Mouse (Mus musculus) MEL (cell line): ENCODE results near the gene Apc2. TPM values are rescaled to one million over a fixed set of nuclear protein-coding genes. Genes with fewer than 3 reads are reported as not detected.
A peak's percentile ranks its signal among the peaks of the same experiment; 100 is the strongest.

Source experiments
- DNase-seq: peaks from one replicate; pipeline ENCODE4 v3.0.0; 2011; ENCODE audit warnings: low read depth, low spot score
- H3K27ac ChIP-seq: 2 replicates; pipeline ENCODE4 v1.5.1; 2012; ENCODE audit warnings: low read depth, mild to moderate bottlenecking, control low read depth, low read length, moderate library complexity; ENCODE audit not compliant: control insufficient read depth
- H3K27me3 ChIP-seq, 2 experiments: fragments of 150-350 bp in 1 of 2; sonication (generic) in 1 of 2; 2 replicates each; pipeline ENCODE4 v1.6.1; 2012; ENCODE audit warnings: low read length in 2 of 2, mild to moderate bottlenecking in 2 of 2, improper control_type of control experiment in 1 of 2, moderate library complexity in 1 of 2; ENCODE audit not compliant: insufficient read depth in 2 of 2, control insufficient read depth in 1 of 2
- H3K36me3 ChIP-seq, 2 experiments: 2 replicates each; pipeline ENCODE4 v1.6.1; 2012 to 2014; ENCODE audit warnings: low read length in 2 of 2, improper control_type of control experiment in 1 of 2, inconsistent platforms in 1 of 2, mild to moderate bottlenecking in 1 of 2; ENCODE audit not compliant: insufficient read depth in 2 of 2, control insufficient read depth in 1 of 2
- H3K4me1 ChIP-seq, 2 experiments: fragments of 150-350 bp in 1 of 2; sonication (generic) in 1 of 2; 2 replicates each; pipeline ENCODE4 v1.6.1; 2012; ENCODE audit warnings: low read length in 2 of 2, improper control_type of control experiment in 1 of 2, mild to moderate bottlenecking in 1 of 2; ENCODE audit not compliant: insufficient read depth in 2 of 2, control insufficient read depth in 1 of 2
- H3K4me3 ChIP-seq, 2 experiments: fragments of 150-350 bp in 1 of 2; sonication (generic) in 1 of 2; 2 replicates each; pipeline ENCODE4 v1.5.1; 2012; ENCODE audit warnings: low read depth in 2 of 2, low read length in 2 of 2, mild to moderate bottlenecking in 2 of 2, moderate library complexity in 2 of 2, control low read depth in 1 of 2, improper control_type of control experiment in 1 of 2; ENCODE audit not compliant: control insufficient read depth in 1 of 2, insufficient read depth in 1 of 2
- H3K79me2 ChIP-seq: 2 replicates; pipeline ENCODE4 v1.6.1; 2012; ENCODE audit warnings: mild to moderate bottlenecking, low read length, moderate library complexity; ENCODE audit not compliant: control insufficient read depth, poor library complexity, insufficient read depth
- H3K9ac ChIP-seq: 2 replicates; pipeline ENCODE4 v1.6.1; 2012; ENCODE audit warnings: low read depth, mild to moderate bottlenecking, control low read depth, low read length, moderate library complexity; ENCODE audit not compliant: control insufficient read depth, poor library complexity, severe bottlenecking
- H3K9me3 ChIP-seq: fragments of 150-350 bp; sonication (generic); replicated peaks from 2 replicates; pipeline ENCODE4 v1.6.1; 2012; ENCODE audit warnings: mild to moderate bottlenecking, low read length, improper control_type of control experiment, moderate library complexity; ENCODE audit not compliant: insufficient read depth
- BHLHE40 ChIP-seq: IDR thresholded peaks from 2 replicates; pipeline ENCODE4 v1.6.1; 2012; ENCODE audit warnings: low read depth, mild to moderate bottlenecking, inconsistent platforms, low read length, improper control_type of control experiment, borderline replicate concordance
- E2F4 ChIP-seq: IDR thresholded peaks from 2 replicates; pipeline ENCODE4 v1.6.1; 2011; ENCODE audit warnings: low read depth, low read length, improper control_type of control experiment, borderline replicate concordance
- HCFC1 ChIP-seq: IDR thresholded peaks from 2 replicates; pipeline ENCODE4 v1.6.1; 2012; ENCODE audit warnings: low read depth, mild to moderate bottlenecking, inconsistent platforms, low read length, improper control_type of control experiment, moderate library complexity
- JUND ChIP-seq: IDR thresholded peaks from 2 replicates; pipeline ENCODE4 v1.6.1; 2011; ENCODE audit warnings: low read depth, mild to moderate bottlenecking, improper control_type of control experiment, low read length
- KAT2A ChIP-seq: conservative IDR thresholded peaks from 2 replicates; pipeline ENCODE4 v1.6.1; 2012; ENCODE audit warnings: low read depth, low read length, improper control_type of control experiment, inconsistent platforms
- MXI1 ChIP-seq: IDR thresholded peaks from 2 replicates; pipeline ENCODE4 v1.6.1; 2011; ENCODE audit warnings: mild to moderate bottlenecking, low read depth, low read length, improper control_type of control experiment
- MYB ChIP-seq: IDR thresholded peaks from 2 replicates; pipeline ENCODE4 v1.6.1; 2011; ENCODE audit warnings: mild to moderate bottlenecking, low read depth, low read length, improper control_type of control experiment
- MYC ChIP-seq: IDR thresholded peaks from 2 replicates; pipeline ENCODE4 v1.6.1; 2011; ENCODE audit warnings: low read depth, mild to moderate bottlenecking, low read length, improper control_type of control experiment, moderate library complexity
- POLR2AphosphoS2 ChIP-seq: IDR thresholded peaks from 2 replicates; pipeline ENCODE4 v1.6.1; 2011; ENCODE audit warnings: low read length, improper control_type of control experiment
- POLR2AphosphoS5 ChIP-seq: IDR thresholded peaks from 2 replicates; pipeline ENCODE4 v1.6.1; 2012; ENCODE audit warnings: low read depth, borderline replicate concordance, mild to moderate bottlenecking, inconsistent platforms, low read length, moderate library complexity, mixed read lengths
- RAD21 ChIP-seq: IDR thresholded peaks from 2 replicates; pipeline ENCODE4 v1.6.1; 2011; ENCODE audit warnings: mild to moderate bottlenecking, low read depth, low read length, improper control_type of control experiment
- RCOR1 ChIP-seq: IDR thresholded peaks from 2 replicates; pipeline ENCODE4 v1.6.1; 2012; ENCODE audit warnings: low read depth, mild to moderate bottlenecking, inconsistent platforms, low read length, improper control_type of control experiment
- SIN3A ChIP-seq: IDR thresholded peaks from 2 replicates; pipeline ENCODE4 v1.6.1; 2012; ENCODE audit warnings: low read length, improper control_type of control experiment, inconsistent platforms
- SMC3 ChIP-seq: IDR thresholded peaks from 2 replicates; pipeline ENCODE4 v1.6.1; 2011; ENCODE audit warnings: low read depth, low read length, improper control_type of control experiment
- TCF12 ChIP-seq: IDR thresholded peaks from 2 replicates; pipeline ENCODE4 v1.6.1; 2014; ENCODE audit warnings: low read depth, mild to moderate bottlenecking, inconsistent platforms, low read length, improper control_type of control experiment, moderate library complexity
- UBTF ChIP-seq: IDR thresholded peaks from 2 replicates; pipeline ENCODE4 v1.6.1; 2012; ENCODE audit warnings: low read depth, mild to moderate bottlenecking, inconsistent platforms, low read length, improper control_type of control experiment, moderate library complexity, borderline replicate concordance; ENCODE audit not compliant: insufficient read depth
- ZMIZ1 ChIP-seq: IDR thresholded peaks from 2 replicates; pipeline ENCODE4 v1.6.1; 2012; ENCODE audit warnings: low read depth, mild to moderate bottlenecking, inconsistent platforms, low read length, improper control_type of control experiment, moderate library complexity
- ZNF384 ChIP-seq: IDR thresholded peaks from 2 replicates; pipeline ENCODE4 v1.6.1; 2012; ENCODE audit warnings: low read depth, mild to moderate bottlenecking, inconsistent platforms, low read length, improper control_type of control experiment
- polyA plus RNA-seq, 2 experiments: library from polyadenylated mRNA; stranded (reverse) in 1 of 2; unstranded in 1 of 2; fragments of >175 nt in 1 of 2; fragments of >200 nt in 1 of 2; gene quantifications; 2 replicates each; pipeline versions ENCODE4 v1.2.1 to v1.2.4; 2012; ENCODE audit warnings: low replicate concordance in 2 of 2, low read depth in 1 of 2; ENCODE audit not compliant: insufficient read length in 2 of 2, insufficient read depth in 1 of 2, missing spikeins in 1 of 2
- total RNA-seq: library from RNA; depleted of rRNA; stranded (reverse); fragments of 300-350 nt; gene quantifications from 2 replicates; pipeline ENCODE4 v1.2.3, GENCODE M21; 2012

Apc2 gene
- total and polyA plus RNA-seq, 3 experiments: 0.58 to 1.2 TPM; not detected in 1

DNA sequence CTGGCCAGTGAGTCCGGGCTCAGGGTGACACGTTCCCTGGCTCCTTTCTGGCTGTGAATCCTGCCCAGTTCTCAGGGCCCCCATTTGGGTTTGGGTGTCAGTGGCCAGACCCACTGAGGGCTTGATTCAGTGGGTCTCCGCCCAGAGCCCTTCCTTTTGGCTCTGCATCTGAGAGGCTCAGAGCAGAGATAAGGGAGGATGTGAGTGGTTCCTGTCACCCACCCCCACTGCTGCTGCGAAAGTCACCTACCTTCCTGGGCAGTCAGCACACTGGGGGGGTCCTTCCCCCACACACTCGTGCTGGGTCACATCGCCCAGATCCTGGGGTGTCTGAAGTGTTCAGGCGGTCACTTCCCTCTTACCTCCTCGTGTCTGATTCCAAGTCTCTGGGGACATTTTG, 57.0 kb downstream of the Apc2 start (continued):
- no peak for TF ChIP-seq KAT2A
- TF ChIP-seq TCF12: no peak
- TF ChIP-seq RAD21: no peak
- 0 out of 2 replicates have a peak, but pooled peaks have one; percentile 18 for TF ChIP-seq HCFC1
- TF ChIP-seq JUND: no peak
- peak; percentile 37; the same call in 1 of the 2 replicates for TF ChIP-seq MYC
- no peak for TF ChIP-seq ZNF384
- no peak for TF ChIP-seq UBTF
- no peak for TF ChIP-seq POLR2AphosphoS2
- TF ChIP-seq ZMIZ1: 0 out of 2 replicates have a peak, but pooled peaks have one; percentile 51
- TF ChIP-seq BHLHE40: no peak
- peak; percentile 41; the same call in 1 of the 2 replicates for TF ChIP-seq SIN3A
- TF ChIP-seq, all 39 proteins: peak for 10

DNA sequence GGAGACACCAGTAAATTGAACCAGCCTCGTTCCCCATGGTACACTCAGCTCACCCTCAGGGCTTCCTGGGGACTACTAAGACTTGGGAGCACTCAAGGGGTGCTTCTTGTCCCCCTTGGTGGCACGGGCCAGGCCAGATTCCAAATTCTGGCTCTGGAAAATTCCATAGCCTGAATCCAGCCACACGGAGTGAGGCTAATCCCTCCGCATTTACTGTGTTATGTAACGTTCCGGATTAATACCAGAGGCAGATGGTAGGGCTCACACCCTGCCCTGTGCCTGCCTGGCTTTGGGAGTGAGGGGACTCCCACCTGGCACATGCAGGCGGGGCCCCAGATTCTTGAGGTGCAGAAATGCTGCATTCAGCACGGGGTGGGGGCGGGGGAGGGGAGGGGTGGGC, 59.7 kb downstream of the Apc2 start:
- Histone ChIP-seq H3K9ac (no peak overlapping the region), H3K27me3 (no peaks in the 10 kb centered on the region), H3K4me3 (no peak overlapping the region), H3K9me3 (no peaks in the 10 kb centered on the region), H3K27ac (no peak overlapping the region), H3K79me2 (no peaks in the 10 kb centered on the region), H3K36me3 (peaks cover 0 to 10% of the 10 kb centered on the region in 2 experiments; a peak in 2 of 4 replicates), H3K4me1 (peaks cover 14 to 21% of the 10 kb centered on the region in 2 experiments)
- TF ChIP-seq JUND (no peak), MXI1 (no peak), MYB (no peak), E2F4 (no peak), RCOR1 (no peak), HCFC1 (no peak), POLR2AphosphoS5 (no peak), SMC3 (no peak)
- DNase-seq: no peak
